Mouse (Mus musculus): ENCODE results near the gene Fam131a.

Fam131a gene

DNA sequence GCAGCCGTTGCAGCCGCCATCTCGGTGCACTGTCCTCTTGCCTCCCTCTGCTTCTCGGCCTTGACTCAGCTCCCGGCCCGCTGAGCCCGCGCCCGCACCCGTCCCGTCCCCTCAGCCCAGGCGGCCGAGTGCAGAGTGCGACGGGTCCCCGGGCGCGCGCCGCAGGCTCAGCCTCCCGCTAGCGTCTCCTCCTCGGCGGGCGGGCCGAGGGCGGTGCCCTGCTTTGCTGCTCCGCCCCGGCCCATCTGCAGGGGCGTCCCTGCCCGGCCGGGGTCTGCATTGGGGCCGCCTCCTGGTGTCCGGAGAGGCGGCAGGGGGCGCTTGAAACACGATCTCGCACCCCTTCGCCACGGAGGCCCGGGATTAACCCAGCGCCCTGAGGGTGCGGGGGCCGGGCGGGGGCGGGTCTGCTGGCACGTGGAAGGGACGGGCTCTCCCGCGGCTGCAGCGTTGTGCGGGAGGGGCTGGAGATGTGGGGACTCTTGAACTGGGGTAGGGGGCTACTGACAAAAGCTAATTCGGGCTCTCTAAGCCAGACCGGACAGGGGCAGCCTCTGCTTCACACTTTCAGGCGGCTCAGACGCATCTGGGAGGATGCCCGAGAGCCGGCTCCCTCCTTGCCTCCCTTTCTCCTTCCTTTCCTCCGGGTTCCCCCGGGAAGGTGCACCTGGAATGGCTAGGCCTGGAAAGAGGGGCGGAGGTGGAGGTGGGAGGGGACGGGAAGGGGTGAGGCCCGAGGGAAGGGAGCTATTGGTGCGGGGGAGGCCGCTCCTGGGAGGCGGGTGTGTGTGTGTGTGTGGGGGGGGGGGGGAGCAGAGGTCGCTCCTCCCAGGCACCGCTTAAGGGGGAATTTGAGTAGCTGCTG, 23.2 kb downstream of the Fam131a start:
- DNase-seq (ENCODE audit: low spot score in 2 of 2) = peak in 1 of 2 experiments; percentile 35

DNA sequence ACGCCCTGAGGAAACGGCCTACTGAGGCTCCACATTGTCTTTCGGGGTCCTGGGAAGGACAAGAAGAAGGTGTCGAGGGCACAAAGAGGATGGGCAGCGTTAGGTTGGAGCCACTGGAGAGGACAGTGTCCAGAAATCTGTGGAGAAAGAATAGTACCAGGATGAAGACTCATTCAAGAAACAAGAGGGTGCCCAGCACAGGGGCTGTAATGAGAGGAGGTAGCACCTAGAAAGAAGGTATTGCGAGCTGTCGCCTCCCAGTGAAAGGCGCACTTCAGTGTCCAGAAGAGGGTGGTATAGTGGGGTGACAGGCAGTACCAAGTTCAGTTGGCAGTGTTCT, 23.8 kb downstream of the Fam131a start:
- DNase-seq (ENCODE audit: low spot score in 2 of 2) = no peak

- peak; percentile 96 to 98 for DNase-seq (ENCODE audit: low spot score in 2 of 2)
Observed at GRCm38 (mm10) chr16:20717181-20717977, 24.3 kb downstream of the Fam131a start, which contains the start of the genes Polr2h and Clcn2. TSS of gene Polr2h (plus strand) at chr16:20717665. TSS of gene Clcn2 (minus strand) at chr16:20717746.

DNA sequence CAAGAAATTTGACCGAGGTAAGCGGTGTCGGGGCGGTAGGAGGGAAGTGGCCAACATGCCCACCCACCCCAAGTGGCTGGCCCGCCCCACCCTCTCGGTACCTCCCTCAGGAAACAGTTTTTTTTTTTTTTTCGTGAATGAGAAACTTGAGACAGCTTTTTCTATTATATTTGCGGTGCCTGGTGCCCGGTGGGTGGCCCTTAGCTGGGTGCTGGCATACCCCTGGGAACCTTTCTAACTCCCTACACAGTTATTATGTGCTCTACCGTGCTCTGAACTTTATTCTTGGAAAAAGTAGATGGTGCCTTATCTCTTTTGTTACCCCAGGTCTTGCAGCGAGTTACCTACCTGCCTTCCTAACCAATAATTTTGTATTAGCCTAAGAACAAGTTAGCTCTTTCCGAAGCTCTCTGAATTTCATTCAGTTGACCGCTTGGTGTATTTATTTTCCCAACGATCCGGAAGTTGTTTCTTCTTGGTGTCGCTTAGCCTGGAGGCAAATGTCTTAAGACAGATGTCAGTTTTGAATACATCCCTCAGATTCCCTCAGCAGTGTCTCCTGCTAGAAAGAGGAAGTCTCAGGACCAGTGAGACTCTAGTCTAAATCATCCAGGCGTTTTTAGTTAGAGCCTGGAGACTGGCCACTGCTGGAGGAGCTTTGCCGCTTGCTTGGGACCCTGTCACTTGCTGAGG, 25.1 kb downstream of the Fam131a start:
- DNase-seq (ENCODE audit: low spot score in 2 of 2) = no peak

GRCm38 (mm10) chr16:20721808-20722207, 28.8 kb downstream of the Fam131a start:
- DNase-seq (ENCODE audit: low spot score in 2 of 2) = no peak

- DNase-seq (ENCODE audit: low spot score in 2 of 2) = no peak
Observed at GRCm38 (mm10) chr16:20722736-20723135, 29.7 kb downstream of the Fam131a start.

DNA sequence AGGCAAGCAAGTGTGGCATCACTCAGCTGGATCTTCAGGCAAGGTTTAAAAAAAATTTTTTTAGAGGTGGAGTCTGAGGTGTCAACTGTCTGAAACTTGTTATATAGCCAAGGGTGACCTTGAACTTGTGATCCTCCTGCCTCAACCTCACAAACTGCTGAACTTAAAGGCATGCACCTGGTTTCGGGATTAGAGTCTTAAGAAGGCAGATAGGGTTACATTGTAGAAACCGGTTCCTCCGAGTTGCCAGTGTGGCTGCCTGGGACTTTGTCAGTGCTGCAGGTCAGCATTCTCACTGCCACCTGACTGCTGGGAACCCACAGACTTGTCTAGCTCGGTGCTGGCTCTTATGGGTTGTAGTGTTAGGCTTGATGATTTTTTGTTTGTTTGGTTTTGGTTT, 30.2 kb downstream of the Fam131a start:
- DNase-seq (ENCODE audit: low spot score in 2 of 2) = no peak

- no peak for DNase-seq (ENCODE audit: low spot score in 2 of 2)
Observed at GRCm38 (mm10) chr16:20724338-20724748, 31.3 kb downstream of the Fam131a start.

DNA sequence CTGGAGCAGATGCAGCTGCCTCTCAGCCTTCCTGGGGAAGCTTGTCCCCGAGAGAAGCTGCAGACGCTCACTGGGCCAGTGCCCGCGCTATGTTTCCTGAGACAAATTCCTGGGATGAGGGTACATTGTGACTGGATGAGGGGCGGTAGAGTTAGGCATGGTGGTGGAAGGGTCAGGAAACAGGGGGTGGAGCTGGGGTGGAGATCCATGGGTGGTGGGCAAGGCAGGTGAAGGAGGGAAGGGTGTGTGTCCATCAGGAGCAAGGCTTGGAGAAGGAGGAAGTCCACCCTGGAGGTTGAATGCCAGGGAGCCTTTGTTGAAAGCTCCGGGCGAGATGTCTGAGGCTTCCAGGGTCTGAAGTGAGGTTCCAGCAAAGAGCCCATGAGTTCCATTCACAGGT, 32.3 kb downstream of the Fam131a start:
- no peak for DNase-seq (ENCODE audit: low spot score in 2 of 2)

GRCm38 (mm10) chr16:20725750-20726149, 32.7 kb downstream of the Fam131a start:
- no peak for DNase-seq (ENCODE audit: low spot score in 2 of 2)

GRCm38 (mm10) chr16:20726384-20726783, 33.3 kb downstream of the Fam131a start:
- DNase-seq (ENCODE audit: low spot score in 2 of 2) = no peak

DNA sequence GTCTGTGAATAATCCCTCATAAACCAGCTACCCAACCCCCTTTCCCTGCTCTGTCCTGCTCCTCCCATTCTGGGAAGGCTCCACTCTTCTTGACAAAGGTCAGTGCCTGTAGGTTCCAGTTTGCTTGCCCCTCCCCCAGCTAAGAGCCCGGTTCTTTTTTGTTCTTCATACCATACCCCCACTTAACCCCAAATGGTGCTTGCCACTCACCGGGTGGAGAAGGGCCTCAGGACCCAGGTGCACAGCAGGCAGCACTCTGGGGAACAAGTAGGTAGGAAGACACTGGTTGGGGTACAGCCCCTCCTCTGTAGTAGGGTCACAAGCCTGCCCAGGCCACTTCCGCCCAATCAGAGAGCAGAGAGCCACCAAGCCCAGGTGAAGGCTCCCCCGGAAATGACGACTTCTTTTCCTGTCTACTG, 37.3 kb downstream of the Fam131a start:
- no peak for DNase-seq (ENCODE audit: low spot score in 2 of 2)

- DNase-seq (ENCODE audit: low spot score in 2 of 2) = no peak
Observed at GRCm38 (mm10) chr16:20731688-20732087, 38.6 kb downstream of the Fam131a start.

DNA sequence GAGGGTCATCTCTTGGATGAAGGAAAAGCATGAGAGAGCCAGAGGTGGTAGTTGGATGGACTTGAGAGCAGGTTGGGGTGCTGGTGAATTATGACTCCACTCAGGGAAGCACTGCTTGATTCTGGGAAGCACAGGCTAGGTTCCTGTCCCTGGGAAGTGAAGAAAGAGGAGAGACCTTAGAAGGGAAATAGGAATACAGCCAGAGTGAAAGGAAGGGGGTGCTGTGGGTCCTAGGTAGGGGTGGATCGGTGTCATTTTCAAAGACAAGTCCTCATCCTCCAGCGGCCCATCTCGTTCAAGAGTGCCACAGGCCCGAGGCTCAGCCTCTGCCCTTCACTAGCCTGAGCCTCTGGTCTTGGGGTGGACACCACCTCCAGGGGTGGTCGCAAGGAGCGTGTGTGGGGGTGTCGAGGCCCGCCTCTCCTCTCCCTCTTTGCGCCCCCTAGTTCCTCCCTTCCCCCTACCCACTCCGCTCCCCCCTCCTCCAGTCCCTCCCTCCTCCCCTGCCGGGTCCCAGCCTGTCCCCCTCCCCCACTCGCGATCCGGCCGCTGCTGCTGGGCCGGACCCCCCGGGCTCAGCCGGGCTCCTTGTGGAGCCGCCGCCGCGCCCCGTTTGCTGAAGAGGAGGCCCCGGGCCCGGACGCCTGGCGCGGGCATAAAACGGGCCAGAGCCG, 39.3 kb downstream of the Fam131a start:
- DNase-seq (ENCODE audit: low spot score in 2 of 2) = no peak

GRCm38 (mm10) chr16:20732925-20733730, 40.1 kb downstream of the Fam131a start, which contains the start of gene Chrd:
TSS of gene Chrd (plus strand) at chr16:20733127.
- DNase-seq (ENCODE audit: low spot score in 2 of 2) = no peak

DNA sequence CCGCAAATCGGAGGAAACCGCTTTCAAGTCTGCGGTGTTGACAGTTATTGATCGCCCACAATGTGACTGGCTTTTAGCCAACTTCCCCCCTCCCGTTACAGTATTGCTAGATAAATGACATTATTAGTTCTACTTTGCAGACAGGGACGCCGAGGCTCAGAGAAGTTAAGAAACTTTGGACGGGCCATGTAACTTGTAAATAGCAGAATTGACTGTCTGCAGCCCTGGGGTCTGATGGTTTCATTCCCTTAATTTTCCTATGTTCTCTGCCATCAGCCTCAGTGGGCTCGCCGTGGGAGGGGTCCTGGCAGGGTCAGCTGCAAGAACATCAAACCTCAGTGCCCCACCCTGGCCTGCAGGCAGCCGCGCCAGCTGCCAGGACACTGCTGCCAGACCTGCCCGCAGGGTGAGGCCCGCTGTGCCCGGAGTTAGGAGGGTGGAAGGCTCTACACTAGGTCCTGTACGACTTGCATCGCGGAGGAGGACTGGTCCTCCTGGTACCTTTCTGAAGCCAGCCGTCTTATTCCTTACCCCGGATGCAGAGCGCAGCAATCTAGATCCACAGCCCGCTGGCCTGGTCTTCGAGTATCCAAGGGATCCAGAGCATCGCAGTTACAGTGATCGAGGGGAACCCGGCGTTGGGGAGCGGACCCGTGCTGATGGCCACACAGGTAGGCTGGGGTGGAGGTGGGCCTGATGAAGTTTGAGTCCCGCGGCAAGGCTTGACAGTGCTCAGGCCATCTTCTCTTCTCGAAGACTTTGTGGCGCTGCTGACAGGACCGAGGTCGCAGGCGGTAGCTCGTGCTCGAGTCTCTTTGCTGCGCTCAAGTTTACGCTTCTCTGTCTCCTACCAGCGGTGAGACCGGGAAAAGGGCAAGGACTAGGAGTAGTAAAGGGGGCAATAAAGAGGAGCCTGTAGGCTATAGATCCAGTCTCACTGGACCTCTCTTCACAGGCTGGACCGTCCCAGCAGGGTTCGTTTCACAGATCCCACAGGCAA, 41.0 kb downstream of the Fam131a start, which contains the start of gene Thpo:
TSS of gene Thpo (minus strand) at position 781 of the 1,000 bp plus-strand sequence.
- DNase-seq (ENCODE audit: low spot score in 2 of 2) = no peak

- DNase-seq (ENCODE audit: low spot score in 2 of 2) = no peak
Observed at GRCm38 (mm10) chr16:20735651-20736050, 42.6 kb downstream of the Fam131a start.

DNA sequence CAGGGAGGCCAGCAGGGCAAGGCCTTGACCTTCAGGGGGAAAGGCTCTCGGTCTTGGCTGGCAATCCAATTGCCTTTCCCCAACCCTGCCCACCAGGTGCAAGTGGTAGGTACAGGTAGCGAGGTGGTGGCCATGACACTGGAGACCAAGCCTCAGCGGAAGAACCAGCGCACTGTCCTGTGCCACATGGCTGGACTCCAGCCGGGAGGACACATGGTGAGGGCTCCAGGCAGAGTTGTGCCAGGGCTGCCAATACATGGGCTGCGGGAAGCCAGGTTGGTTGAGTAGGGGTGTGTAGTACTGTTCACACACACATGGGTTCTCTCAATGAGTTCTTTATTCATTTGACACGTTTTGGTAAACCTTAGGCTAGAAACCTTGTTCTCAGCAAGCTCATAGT, 43.1 kb downstream of the Fam131a start:
- no peak for DNase-seq (ENCODE audit: low spot score in 2 of 2)

- no peak for DNase-seq (ENCODE audit: low spot score in 2 of 2)
Observed at GRCm38 (mm10) chr16:20736823-20737222, 43.8 kb downstream of the Fam131a start.
